Mouse (Mus musculus) CD4-positive, CD25-positive, alpha-beta regulatory T cell, adult 4 months (primary cell): ENCODE results near the gene Sema6c. TPM values are rescaled to one million over a fixed set of nuclear protein-coding genes. Genes with fewer than 3 reads are reported as not detected.
"Not testable (repeated sequence)": the region's sequence is repeated elsewhere in the genome, so short reads cannot be mapped to it uniquely, and the experiment has no call there.

Experiments used
- ATAC-seq: one replicate; pipeline ENCODE4 v1.8.0; 2017
- polyA plus RNA-seq, 2 experiments: library from polyadenylated mRNA; unstranded; fragments of 100-300 nt; shearing (Covaris generic); gene quantifications; one replicate each; pipeline ENCODE4 v1.2.1; 2017

The Sema6c gene
- polyA plus RNA-seq, result under 1 TPM in 1 of 2 experiments, not detected in 1; 0.08 TPM

GRCm38 (mm10) chr3:95159987-95160963 is at the start of gene Sema6c:
TSS of gene Sema6c (plus strand) at chr3:95160457.
- peak; percentile 99 for ATAC-seq

- peak; percentile 79 for ATAC-seq
Measured at GRCm38 (mm10) chr3:95110911-95111726, 49.1 kb upstream of the Sema6c start, which contains the start of gene Vps72. TSS of gene Vps72 (plus strand) at chr3:95111022.

DNA sequence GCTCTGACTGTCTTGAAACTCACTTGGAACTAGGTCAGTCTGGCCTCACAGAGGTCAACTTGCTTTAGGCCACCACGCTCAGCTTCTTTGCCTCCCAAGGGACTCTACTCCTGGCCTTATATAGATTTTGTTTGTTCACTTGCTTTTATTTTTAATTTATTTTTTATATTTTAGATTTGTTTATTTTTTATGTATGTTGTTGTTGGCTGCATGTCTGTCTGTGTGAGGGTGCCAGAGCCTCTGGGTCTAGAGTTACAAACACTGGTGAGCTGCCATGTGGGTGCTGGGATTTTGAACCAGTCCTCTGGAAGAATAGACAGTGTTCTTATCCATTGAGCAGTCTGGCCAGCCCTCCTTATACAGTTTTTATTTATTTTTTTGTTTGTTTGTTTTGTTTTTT is 47.5 kb upstream of the Sema6c start:
- ATAC-seq, result no peak

DNA sequence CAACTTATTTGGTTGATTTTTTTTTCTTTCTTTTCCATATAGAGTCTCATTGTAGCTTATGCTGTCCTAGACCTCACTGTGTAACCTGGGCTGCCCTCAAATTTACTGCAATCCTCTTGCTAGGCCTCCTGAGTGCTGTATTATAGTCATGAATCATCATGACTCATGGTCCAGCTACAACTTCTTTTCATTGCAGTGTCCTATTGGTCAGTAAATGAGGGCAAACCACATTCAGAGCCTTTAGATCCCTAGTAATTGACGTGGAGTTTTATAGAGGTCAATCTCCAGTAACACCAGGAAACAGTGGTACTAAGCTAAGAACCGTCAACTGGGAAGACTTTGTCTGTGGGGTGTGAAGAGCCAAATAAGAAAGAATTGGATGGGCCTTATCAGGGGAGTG is 42.5 kb upstream of the Sema6c start:
- no peak for ATAC-seq

DNA sequence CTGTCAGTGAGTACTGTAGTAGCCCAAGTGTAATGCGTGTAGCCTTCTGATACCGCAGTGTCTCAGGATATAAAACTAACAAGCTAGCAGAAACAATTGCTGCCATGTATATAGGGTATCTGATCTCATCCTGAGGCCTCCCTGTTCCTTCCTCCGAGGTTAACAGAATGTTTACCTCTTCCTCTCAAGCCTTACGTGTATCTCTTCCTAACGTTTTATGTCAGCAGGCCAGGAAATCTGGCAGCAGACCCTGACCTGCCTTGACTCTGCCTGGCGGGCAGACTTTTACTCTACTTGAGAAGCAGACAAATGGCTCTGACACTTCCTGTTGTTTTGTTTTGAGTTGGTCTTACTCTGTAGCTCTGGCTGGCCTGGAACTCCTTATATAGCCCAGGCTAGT is 38.7 kb upstream of the Sema6c start:
- ATAC-seq, result no peak

DNA sequence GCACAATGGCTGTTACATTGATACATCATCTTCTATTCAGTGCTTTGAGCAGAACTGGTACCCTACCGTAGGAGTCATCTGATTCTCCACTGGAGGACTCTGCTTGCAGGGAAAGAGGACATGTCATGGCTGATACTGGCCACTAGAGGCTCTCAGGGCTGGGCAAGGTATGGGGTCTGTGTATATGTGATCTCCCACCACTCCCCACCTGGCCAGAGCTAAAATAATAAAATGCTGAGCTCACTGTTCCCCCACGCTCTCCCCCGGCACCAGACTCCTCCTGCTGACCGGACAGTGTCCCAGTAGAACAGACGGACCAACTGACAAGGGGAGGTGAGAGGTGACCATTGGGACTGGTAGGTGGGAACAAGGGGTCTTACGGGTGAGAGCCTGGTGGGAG is 36.0 kb upstream of the Sema6c start, which contains the start of gene Tmod4:
Gene Tmod4 (plus strand): TSS at position 231 of the 400 bp plus-strand sequence.
- ATAC-seq, result peak; percentile 63

DNA sequence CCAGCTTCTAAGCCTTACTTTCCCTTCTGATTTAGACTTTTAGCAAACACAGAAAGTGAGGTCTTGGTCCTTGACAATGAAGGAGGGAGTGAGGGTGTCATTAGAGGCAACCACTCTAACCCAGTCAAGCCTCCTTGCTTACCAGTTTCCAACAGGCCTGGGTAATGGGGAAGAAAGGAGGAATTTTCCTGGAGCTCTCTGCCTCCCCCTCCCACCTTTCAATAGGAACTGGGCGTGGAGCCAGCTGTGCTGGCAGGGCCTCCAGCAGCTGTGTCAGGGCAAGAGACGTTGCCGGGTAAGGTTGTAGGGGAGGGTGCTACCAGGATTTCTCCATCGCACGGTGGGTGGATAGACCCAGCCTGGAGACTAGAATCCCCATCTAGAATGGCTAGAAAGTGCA is 35.3 kb upstream of the Sema6c start:
- ATAC-seq, result no peak

- ATAC-seq, result no peak
Measured at GRCm38 (mm10) chr3:95129226-95129651, 31.0 kb upstream of the Sema6c start.

DNA sequence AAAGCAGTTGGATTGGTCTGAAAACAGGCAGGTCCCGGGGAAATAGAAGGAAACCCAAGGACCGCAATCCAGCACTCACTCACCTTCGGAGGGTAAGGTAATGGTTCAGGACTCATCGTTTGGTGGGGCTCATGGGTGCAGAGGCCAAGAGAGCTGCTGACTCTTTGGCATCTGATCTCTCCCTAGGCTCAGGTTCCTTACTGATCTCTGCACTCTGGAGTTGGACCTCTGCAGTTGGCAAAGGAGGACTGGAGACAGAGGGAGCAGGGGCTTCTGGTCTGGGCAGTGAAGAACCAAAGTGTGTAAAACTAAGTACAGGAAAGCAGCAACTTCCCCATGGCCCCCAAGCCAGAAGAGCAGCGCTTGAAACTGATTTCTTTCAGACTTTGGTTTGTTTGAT is 30.2 kb upstream of the Sema6c start:
- no peak for ATAC-seq

DNA sequence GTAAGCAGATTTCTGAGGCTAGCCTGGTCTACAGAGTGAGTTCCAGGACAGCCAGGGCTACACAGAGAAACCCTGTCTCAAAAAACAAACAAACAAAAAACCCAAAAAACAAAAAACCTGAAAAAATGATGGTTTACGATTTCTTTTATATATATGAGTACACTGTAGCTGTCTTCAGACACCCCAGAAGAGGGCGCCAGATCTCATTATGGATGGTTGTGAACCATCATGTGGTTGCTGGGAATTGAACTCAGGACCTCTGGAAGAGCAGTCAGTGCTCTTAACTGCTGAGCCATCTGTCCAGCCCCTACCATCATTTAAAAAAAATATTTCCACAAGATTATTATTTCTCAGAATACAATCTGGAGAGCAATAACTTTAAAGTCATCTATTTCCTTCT is 27.9 kb upstream of the Sema6c start:
- not testable (repeated sequence) for ATAC-seq

DNA sequence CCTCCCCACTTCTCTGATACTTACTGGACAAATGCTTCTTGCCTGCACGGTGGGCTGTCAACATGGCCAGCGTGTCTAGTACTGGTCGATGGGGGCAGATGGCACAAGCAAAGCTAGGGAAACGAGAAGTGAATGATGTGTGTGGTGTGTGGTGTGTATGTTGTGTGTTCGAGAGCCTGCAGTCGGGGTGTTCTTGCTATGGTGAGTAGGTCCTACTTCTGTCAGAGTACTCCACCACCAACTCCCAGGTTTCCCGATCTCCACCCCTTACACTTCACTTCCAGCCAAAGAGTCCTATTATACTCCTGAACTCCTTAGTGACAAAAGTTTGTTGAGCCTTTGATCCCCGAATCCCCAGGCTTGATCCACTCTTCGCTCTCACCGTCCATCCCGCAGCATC is 27.1 kb upstream of the Sema6c start:
- no peak for ATAC-seq

DNA sequence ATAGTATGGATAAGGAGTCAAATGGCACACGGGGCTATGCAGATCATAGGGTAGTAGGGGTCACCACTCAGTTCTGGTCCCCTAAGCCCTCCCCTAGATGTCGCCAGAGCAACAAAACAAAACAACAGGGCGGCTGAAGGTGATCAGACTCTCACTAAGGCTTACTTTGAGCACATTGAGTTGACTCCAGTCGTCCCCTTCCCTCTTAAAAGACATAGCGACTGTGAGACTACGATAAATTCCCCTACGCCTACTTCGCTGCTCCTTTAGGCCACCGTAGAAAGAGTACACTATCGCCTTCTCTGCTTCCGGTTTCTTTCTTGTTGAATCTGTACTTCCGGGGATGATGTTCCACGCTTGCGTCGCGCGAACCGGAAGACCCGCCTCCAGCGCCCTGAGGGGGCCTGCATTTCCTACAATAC is 26.6 kb upstream of the Sema6c start, which contains the start of the genes Scnm1 and Lysmd1:
Gene Scnm1 (minus strand): TSS at position 332 of the 422 bp plus-strand sequence.
Gene Lysmd1 (plus strand): TSS at position 409 of the 422 bp plus-strand sequence.
- peak; percentile 84 for ATAC-seq

DNA sequence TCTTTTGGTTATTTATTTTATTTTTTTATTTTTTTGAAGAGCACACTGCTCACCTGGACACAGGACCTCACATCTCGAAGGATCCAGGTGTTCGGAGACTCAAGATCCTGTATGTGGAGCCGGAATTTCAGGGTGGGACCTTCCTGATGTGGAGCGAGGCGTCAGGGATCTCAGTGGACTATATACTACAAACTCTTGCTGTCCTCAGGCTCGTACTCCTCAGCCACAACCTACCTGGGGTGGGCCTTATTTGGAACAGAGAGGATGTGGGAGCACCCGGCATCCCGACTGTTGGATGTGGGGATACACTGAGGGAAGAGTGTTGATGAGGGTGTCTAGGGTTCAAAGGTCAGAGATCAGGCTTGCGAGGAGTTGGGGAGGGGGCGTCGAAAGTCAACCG is 26.1 kb upstream of the Sema6c start:
- not testable (repeated sequence) for ATAC-seq

GRCm38 (mm10) chr3:95135023-95135422 is 25.2 kb upstream of the Sema6c start:
- no peak for ATAC-seq

- peak; percentile 76 for ATAC-seq
Measured at GRCm38 (mm10) chr3:95135433-95136052, 24.7 kb upstream of the Sema6c start.

DNA sequence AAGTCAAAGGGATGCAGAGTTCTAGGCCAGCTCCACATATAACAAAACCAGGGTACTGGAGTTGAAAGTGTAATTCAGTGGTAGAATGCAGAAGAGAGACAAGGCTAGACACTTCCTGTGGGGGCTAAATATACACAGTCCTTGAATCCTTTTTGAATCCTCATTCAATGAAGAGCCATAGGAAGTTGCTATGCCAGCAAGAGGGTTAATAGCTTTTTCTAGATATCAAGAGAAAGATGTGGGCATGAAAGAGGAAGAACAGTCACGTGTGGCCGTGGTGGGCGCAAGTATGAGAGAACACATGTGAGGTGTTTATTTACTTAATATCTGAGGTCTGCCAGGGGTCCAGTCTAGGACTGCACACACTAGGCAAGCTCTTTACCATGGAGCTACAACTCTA is 23.9 kb upstream of the Sema6c start:
- ATAC-seq, result no peak

DNA sequence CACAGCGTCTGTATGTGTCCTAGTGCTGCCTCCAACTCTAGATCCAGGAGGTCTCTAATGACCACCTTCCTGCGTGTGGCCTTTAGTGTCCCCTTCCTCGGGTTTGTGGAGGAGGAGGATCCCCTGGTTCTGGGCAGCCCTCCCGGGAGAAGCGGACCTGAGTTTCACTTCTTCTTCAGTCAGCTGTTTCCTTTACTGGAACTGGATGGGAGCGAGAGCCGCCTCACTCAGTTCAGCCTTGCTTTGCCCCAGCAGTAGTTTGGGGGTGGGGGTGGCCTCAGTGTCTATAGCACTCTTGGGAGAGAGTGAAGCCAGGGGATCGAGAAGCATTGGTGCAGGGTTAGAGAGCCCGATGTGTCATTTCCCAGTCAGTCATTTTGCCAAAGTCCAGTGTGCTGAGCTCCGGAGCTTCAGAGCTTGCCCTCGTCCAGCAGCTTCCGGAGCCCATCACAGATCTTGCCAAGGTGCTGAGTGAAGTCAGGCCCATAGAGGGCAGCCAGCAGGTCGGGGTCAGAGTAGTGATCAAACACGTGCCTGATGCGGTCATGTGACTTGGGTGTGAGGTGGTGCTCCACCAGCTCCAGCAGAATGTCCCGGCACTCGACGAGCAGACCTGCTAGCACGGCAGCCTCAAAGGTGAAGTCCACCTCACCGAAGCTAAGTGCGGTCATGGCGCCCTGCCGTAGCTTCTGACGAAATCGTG is 20.5 kb upstream of the Sema6c start:
- no peak for ATAC-seq

GRCm38 (mm10) chr3:95140289-95140595 is 20.0 kb upstream of the Sema6c start:
- ATAC-seq, result no peak

DNA sequence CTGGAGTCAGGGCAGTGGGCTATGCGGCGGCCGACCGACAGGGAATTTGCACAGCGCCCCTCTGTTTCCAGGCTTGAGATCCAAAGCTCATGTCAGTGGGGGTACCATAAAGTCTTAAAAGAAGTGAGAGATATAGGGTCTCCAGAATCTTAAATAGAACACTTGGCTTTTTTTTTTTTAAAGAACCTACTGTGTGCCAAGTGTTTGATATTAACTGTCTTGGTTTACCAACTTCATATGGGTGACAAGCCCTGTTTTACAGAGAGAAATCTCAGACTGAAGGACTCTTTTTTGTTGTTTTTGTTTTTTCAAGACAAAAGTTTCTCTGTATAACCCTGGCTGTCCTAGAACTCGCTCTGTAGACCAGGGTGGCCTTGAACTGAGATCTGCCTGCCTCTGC is 19.5 kb upstream of the Sema6c start:
- no peak for ATAC-seq

DNA sequence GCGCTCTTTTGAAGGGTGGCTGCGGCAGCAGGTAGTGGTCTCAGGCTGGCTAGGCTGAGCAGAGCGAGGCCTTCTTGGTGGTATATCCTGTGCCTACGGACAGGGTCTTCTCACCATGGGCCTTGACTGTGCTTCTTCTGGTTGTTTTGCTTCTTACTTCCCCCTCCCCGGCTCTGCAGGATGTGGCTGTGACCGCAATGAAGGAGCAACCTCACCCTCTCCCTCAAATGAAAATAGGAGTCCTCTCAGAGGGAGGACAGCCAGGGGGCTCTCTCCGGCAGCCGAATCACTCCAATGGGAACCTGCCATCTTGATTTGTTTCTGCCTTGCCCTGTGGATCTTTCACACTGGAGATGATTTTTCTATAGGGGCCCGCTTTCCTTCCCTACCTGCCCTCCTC is 18.8 kb upstream of the Sema6c start:
- ATAC-seq, result peak; percentile 89

- ATAC-seq, result peak; percentile 51
Measured at GRCm38 (mm10) chr3:95141952-95142616, 18.2 kb upstream of the Sema6c start, which contains the start of gene Tnfaip8l2. TSS of gene Tnfaip8l2 (minus strand) at chr3:95142360.
